Mouse (Mus musculus): ENCODE measurements around the gene H2-M10.5. TPM values are rescaled to one million over a fixed set of nuclear protein-coding genes. Genes with fewer than 3 reads are reported as not detected.
"Not testable (repeated sequence)": the region's sequence is repeated elsewhere in the genome, so short reads cannot be mapped to it uniquely, and the experiment has no call there.

H2-M10.5 gene
- total RNA-seq (2012; rRNA removed): not detected in 2 replicates

DNA sequence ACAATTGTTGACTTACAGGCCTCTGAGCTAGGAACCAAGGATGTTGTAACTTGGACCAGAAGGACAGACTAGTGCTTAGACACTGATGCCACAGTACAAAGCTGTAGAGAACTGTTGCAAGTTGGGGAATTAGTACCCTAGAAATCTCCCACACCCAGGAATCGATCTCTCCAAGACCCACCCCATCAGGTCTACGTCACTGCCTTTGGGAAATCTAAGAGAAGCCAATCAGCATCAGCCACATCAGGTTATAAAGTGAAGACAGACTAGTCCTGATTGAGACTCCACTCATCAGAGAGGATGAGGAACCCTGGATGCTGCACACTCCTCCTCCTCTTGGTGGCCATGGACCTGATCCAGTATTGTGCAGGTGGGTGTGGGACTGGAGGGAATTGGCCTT lies at the start of gene H2-M10.5:
Gene H2-M10.5, plus strand, starts transcription at position 301 of the 400 bp plus-strand sequence.
- H3K4me3 ChIP-seq (ENCODE audit: insufficient read depth in 1 of 2, low read depth in 1 of 2, low read length in 2 of 2, poor library complexity in 1 of 2, severe bottlenecking in 1 of 2); H3K27ac ChIP-seq (ENCODE audit: insufficient read depth, low read depth, low read length, poor library complexity, severe bottlenecking); H3K9me3 ChIP-seq (ENCODE audit: control insufficient read depth, insufficient read depth, low read depth, low read length); DNase-seq (ENCODE audit: low read depth, low spot score); H3K9ac ChIP-seq (ENCODE audit: insufficient read depth, low read depth, low read length, poor library complexity, severe bottlenecking); H3K4me1 ChIP-seq (ENCODE audit: control insufficient read depth in 2 of 2, insufficient read depth in 2 of 2, low read length in 2 of 2, poor library complexity in 1 of 2); H3K36me3 ChIP-seq (ENCODE audit: control insufficient read depth, insufficient read depth, low read length, poor library complexity, severe bottlenecking); in situ Hi-C loops (cut with MboI; ENCODE audit: low sequenced_read_pairs in 2 of 2, unreplicated experiment in 2 of 2): not testable (repeated sequence)

DNA sequence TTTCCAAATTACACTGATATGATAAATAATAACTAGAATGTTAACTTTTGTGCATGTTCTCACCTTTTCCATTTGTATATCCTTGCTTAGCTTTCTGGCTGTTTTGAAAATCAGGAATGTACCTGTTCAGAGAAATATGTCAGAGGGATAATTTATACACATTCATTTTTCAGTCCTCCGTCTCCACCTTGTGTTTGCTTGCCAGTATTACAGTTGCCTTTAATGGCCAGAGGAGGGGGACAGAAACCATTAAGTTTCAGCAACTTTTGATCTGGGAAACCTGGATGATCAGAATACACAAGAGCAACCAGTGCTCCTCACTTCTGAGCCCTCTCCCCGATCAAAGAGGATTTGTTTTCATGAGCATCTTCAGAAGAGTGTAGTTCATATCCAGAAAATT lies 46.7 kb upstream of the H2-M10.5 start:
- Histone ChIP-seq H3K9ac (ENCODE audit: insufficient read depth, low read depth, low read length, poor library complexity, severe bottlenecking) (no peak overlapping the region), H3K36me3 (ENCODE audit: control insufficient read depth, insufficient read depth, low read length, poor library complexity, severe bottlenecking) (no peaks in the 10 kb centered on the region), H3K4me1 (ENCODE audit: control insufficient read depth in 2 of 2, insufficient read depth in 2 of 2, low read length in 2 of 2, poor library complexity in 1 of 2) (no peaks in the 10 kb centered on the region), H3K9me3 (ENCODE audit: control insufficient read depth, insufficient read depth, low read depth, low read length) (no peaks in the 10 kb centered on the region), H3K27ac (ENCODE audit: insufficient read depth, low read depth, low read length, poor library complexity, severe bottlenecking) (no peak overlapping the region), H3K4me3 (ENCODE audit: insufficient read depth in 1 of 2, low read depth in 1 of 2, low read length in 2 of 2, poor library complexity in 1 of 2, severe bottlenecking in 1 of 2) (no peak overlapping the region)
- no peak for TF ChIP-seq CHD2 (IDR thresholded peaks at IDR 0.05; ENCODE audit: low read depth, low read length)
- peak; percentile 35; the same call in 1 of the 2 replicates for TF ChIP-seq ZC3H11A (IDR thresholded peaks at IDR 0.05; ENCODE audit: borderline replicate concordance, low read depth, low read length)
- in situ Hi-C loops (cut with MboI; ENCODE audit: low sequenced_read_pairs in 2 of 2, unreplicated experiment in 2 of 2): no loop called here
- DNase-seq (ENCODE audit: low read depth, low spot score): no peak

DNA sequence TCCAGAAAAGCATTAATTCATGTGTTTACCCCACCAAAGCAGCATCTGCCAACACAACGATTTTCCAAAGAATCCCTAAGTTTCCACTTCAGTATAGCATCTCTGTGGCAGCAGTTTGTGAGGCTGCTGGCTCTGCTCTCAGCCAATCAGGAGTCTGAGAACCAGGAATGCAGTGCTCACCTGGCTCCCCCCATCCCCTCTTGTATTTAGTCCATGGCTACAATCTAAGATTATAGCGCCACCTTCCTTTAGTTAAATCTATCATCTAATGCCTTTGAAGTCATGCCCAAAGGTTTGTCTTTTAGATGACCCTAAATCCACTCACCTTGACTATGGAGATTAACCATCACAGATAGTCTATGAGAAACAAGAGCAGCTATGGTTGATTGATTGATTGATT lies 8.9 kb upstream of the H2-M10.5 start:
- H3K4me3 ChIP-seq (ENCODE audit: insufficient read depth in 1 of 2, low read depth in 1 of 2, low read length in 2 of 2, poor library complexity in 1 of 2, severe bottlenecking in 1 of 2): no peak overlapping the region
- H3K9me3 ChIP-seq (ENCODE audit: control insufficient read depth, insufficient read depth, low read depth, low read length): no peaks in the 10 kb centered on the region
- no peaks in the 10 kb centered on the region for H3K36me3 ChIP-seq (ENCODE audit: control insufficient read depth, insufficient read depth, low read length, poor library complexity, severe bottlenecking)
- H3K27ac ChIP-seq (ENCODE audit: insufficient read depth, low read depth, low read length, poor library complexity, severe bottlenecking): no peak overlapping the region
- no peak overlapping the region for H3K9ac ChIP-seq (ENCODE audit: insufficient read depth, low read depth, low read length, poor library complexity, severe bottlenecking)
- no peak for DNase-seq (ENCODE audit: low read depth, low spot score)
- H3K4me1 ChIP-seq (ENCODE audit: control insufficient read depth in 2 of 2, insufficient read depth in 2 of 2, low read length in 2 of 2, poor library complexity in 1 of 2): no peaks in the 10 kb centered on the region
- in situ Hi-C loops (cut with MboI; ENCODE audit: low sequenced_read_pairs in 2 of 2, unreplicated experiment in 2 of 2): loop anchor here in 1 of 2 experiments (10.0 kb wide), 1 partner anchor 379 kb away; no protein-coding TSS in a partner anchor
- TF ChIP-seq MAFK (IDR thresholded peaks at IDR 0.05; ENCODE audit: insufficient read depth, low read depth, low read length): no peak
- TF ChIP-seq HCFC1 (IDR thresholded peaks at IDR 0.05; ENCODE audit: borderline replicate concordance, insufficient read depth, low read length): no peak
- no peak for TF ChIP-seq ZC3H11A (IDR thresholded peaks at IDR 0.05; ENCODE audit: borderline replicate concordance, low read depth, low read length)
- no peak for TF ChIP-seq CHD2 (IDR thresholded peaks at IDR 0.05; ENCODE audit: low read depth, low read length)
- TF ChIP-seq ZNF384 (IDR thresholded peaks at IDR 0.05; ENCODE audit: low read depth, low read length): no peak

DNA sequence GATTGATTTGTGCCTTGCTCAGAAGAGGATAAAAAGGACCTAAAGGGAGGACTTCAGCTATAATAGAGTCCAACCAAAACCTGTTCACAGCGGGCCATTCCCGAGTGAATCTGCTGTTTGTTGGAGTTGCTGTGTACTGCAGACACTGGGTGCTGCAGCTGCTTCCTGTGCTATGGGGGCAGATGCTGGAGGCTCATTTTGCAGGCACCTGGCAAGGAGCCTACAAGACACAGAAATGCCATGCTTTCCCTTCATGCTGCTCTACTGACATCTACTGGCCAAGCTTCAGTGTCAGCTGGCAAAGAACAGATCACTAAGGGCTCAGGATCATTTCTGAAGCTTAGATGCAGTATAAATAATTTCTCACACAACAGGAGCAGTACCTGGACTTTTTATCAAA lies 8.5 kb upstream of the H2-M10.5 start:
- not testable (repeated sequence) for H3K9ac ChIP-seq (ENCODE audit: insufficient read depth, low read depth, low read length, poor library complexity, severe bottlenecking); DNase-seq (ENCODE audit: low read depth, low spot score); H3K4me3 ChIP-seq (ENCODE audit: insufficient read depth in 1 of 2, low read depth in 1 of 2, low read length in 2 of 2, poor library complexity in 1 of 2, severe bottlenecking in 1 of 2); H3K27ac ChIP-seq (ENCODE audit: insufficient read depth, low read depth, low read length, poor library complexity, severe bottlenecking); H3K9me3 ChIP-seq (ENCODE audit: control insufficient read depth, insufficient read depth, low read depth, low read length); H3K36me3 ChIP-seq (ENCODE audit: control insufficient read depth, insufficient read depth, low read length, poor library complexity, severe bottlenecking); H3K4me1 ChIP-seq (ENCODE audit: control insufficient read depth in 2 of 2, insufficient read depth in 2 of 2, low read length in 2 of 2, poor library complexity in 1 of 2)
- in situ Hi-C loops (cut with MboI; ENCODE audit: low sequenced_read_pairs in 2 of 2, unreplicated experiment in 2 of 2): loop anchor here in 1 of 2 experiments (10.0 kb wide), 1 partner anchor 379 kb away; no protein-coding TSS in a partner anchor

DNA sequence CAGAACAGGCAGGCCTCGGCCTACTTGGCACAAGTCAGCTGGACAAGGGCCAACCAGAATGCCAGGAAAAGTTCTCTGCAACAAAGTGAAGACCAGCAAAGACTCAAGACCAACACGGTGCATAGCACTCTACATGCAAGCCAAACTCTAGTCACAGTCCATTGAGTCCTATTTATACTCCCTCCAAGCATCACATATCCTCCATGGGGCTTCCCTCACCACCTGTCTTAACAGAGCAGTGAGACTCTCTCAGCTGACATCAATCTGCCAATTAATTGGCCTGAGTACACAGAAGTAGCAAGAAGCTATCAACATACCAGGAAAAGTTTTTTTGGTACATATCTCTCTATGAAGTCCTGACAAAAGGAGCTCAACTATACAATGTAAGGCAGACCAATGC lies 7.3 kb upstream of the H2-M10.5 start:
- in situ Hi-C loops (cut with MboI; ENCODE audit: low sequenced_read_pairs in 2 of 2, unreplicated experiment in 2 of 2): loop anchor here in 1 of 2 experiments (10.0 kb wide), 1 partner anchor 381 kb away; no protein-coding TSS in a partner anchor
- not testable (repeated sequence) for H3K4me3 ChIP-seq (ENCODE audit: insufficient read depth in 1 of 2, low read depth in 1 of 2, low read length in 2 of 2, poor library complexity in 1 of 2, severe bottlenecking in 1 of 2); H3K9me3 ChIP-seq (ENCODE audit: control insufficient read depth, insufficient read depth, low read depth, low read length); H3K27ac ChIP-seq (ENCODE audit: insufficient read depth, low read depth, low read length, poor library complexity, severe bottlenecking); H3K9ac ChIP-seq (ENCODE audit: insufficient read depth, low read depth, low read length, poor library complexity, severe bottlenecking); H3K4me1 ChIP-seq (ENCODE audit: control insufficient read depth in 2 of 2, insufficient read depth in 2 of 2, low read length in 2 of 2, poor library complexity in 1 of 2); DNase-seq (ENCODE audit: low read depth, low spot score); H3K36me3 ChIP-seq (ENCODE audit: control insufficient read depth, insufficient read depth, low read length, poor library complexity, severe bottlenecking)
